Mouse (Mus musculus): ENCODE data around the gene Slc38a5. TPM values are rescaled to one million over a fixed set of nuclear protein-coding genes. Genes with fewer than 3 reads are reported as not detected.

Gene Slc38a5
- under 1 TPM in 1 of 2 experiments, not detected in 1; 0.27 TPM for total RNA-seq (2021)
- long read RNA-seq, experiment 1 = 0 reads
- long read RNA-seq, experiment 2 = 0 reads

DNA sequence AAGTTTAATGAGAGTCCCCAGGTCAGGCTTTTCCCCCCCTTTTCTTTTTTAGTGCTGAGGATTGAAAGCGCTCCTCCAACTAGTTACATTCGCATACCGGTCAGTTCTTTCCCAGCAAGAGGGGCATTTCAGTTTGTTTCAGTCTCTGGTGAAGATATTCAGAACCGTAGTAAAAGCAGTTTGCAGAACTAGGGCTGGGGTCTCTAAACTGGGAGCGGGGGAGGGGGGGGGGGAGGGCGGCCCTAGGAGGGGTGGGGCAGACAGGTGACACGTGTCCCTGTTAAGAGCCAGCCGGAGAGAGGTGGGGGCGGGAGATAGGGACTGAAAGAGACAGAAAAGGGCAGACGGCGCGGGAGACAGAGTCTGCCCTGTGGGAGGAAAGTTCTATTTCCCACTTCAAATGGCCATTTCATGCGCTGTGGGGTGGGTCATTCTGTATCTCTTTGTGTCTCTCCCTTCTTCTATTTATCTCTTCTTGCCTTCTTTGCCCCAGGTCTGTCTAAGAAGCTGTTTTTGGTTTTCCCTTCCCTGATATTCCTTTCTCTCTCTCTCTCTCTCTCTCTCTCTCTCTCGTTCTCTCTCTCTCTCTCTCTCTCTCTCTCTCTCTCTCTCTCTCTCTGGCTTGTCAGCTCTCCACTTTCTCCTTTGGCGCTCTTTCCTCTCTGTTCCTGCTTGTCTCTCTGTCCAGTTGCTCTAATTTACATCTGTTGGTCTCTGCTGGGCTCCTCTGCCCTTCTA, at the start of gene Slc38a5:
TSS of gene Slc38a5 (plus strand) at position 51 of the 738 bp plus-strand sequence.
- no peak for DNase-seq
- intact Hi-C loops (cut with DNase I; ENCODE audit: low total_unique reads) = no loop called here

DNA sequence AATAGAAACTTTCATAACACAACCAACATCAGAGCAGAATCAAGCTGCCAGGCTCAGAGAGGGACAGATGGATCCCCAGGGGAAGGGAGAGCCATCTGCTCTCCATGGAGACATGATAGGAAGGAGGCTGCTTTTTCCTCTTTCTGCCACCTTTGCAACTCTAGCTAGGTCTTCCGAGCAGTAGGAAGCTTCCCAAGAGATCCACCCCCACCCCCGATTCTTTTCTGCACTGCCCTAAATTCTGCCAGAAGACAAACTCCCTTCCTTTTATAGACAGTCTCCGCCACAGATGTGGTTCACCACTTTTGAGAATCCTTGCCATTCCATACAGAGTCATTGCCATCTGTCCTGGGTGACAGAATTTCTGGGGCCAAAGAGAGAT, 48.6 kb upstream of the Slc38a5 start:
- DNase-seq = no peak
- intact Hi-C loops (cut with DNase I; ENCODE audit: low total_unique reads) = no loop called here

- no peak for DNase-seq
- intact Hi-C loops (cut with DNase I; ENCODE audit: low total_unique reads) = no loop called here
These were observed 48.1 kb upstream of the Slc38a5 start for GRCm38 (mm10) chrX:8222678-8223421.

- intact Hi-C loops (cut with DNase I; ENCODE audit: low total_unique reads) = no loop called here
- DNase-seq = no peak
These were observed 47.5 kb upstream of the Slc38a5 start for GRCm38 (mm10) chrX:8223473-8223872.

- intact Hi-C loops (cut with DNase I; ENCODE audit: low total_unique reads) = no loop called here
- DNase-seq = no peak
These were observed 40.7 kb upstream of the Slc38a5 start for GRCm38 (mm10) chrX:8230272-8230671.

DNA sequence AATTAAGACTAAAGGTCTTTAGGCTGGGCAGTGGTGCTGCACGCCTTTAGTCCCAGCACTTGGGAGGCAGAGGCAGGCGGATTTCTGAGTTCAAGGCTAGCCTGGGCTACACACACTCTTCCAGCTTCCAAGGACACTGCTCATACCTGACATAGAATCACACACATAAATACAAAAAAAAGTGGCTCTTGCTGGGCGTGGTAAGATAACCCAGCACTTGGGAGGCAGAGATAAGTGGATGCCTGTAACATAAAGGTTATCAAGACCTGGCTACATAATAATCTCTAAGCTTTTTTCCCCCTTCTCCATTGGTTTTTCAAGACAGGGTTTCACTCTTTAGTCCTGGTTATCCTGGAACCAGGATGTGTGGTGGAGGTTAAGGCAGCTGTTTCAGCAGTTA, 37.3 kb upstream of the Slc38a5 start:
- DNase-seq = no peak
- intact Hi-C loops (cut with DNase I; ENCODE audit: low total_unique reads) = no loop called here

DNA sequence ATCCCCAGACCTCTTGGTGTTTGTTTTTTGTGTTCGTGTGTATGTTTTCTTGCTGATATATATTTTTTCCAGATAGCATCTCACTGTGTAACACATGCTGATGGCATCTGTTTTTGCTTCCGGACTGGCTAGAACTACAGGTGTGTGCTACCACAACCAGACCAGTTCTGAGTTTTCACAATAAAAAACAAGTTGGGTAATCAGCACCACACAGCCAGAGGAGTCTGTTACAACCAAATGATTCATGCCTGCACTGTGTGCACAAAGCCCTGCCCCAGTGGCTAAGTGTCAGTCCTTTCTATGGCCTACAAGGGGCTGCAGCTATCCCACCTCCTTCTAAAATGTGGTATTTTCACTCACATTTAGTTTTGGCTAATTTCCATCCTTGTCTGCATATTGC, 34.2 kb upstream of the Slc38a5 start:
- no peak for DNase-seq
- intact Hi-C loops (cut with DNase I; ENCODE audit: low total_unique reads) = no loop called here

- DNase-seq = no peak
- intact Hi-C loops (cut with DNase I; ENCODE audit: low total_unique reads) = no loop called here
These were observed 32.0 kb upstream of the Slc38a5 start for GRCm38 (mm10) chrX:8238804-8239395.

- intact Hi-C loops (cut with DNase I; ENCODE audit: low total_unique reads) = no loop called here
- DNase-seq = no peak
These were observed 23.3 kb upstream of the Slc38a5 start for GRCm38 (mm10) chrX:8247680-8248079.

DNA sequence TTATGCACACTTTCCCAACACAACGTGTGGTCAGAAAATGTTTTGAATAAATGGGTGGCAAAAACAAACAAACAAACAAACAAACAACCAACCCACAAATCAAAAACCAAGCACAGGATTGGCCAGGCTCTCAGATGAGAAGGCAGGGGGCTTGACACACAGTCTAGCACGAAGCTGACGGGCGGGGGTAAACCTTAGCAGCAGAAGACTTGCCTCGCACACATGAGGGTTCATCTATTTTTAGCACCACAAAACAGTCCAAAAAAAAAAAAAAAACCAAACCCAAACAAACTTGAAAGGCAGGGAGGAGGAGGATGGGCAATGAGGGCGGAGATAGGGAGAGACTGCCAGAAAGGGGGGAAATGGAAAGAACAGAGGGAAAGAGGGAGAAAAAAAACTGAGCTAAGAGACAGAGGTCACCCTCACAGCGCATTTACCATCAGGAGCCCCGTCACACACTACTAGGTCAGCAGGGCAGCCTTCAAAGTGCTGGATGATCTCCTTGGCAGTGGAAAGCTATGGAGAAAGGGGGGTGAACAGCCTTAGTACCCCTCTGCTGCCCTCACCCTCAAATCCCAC, 22.3 kb upstream of the Slc38a5 start:
- DNase-seq = no peak
- intact Hi-C loops (cut with DNase I; ENCODE audit: low total_unique reads) = no loop called here

DNA sequence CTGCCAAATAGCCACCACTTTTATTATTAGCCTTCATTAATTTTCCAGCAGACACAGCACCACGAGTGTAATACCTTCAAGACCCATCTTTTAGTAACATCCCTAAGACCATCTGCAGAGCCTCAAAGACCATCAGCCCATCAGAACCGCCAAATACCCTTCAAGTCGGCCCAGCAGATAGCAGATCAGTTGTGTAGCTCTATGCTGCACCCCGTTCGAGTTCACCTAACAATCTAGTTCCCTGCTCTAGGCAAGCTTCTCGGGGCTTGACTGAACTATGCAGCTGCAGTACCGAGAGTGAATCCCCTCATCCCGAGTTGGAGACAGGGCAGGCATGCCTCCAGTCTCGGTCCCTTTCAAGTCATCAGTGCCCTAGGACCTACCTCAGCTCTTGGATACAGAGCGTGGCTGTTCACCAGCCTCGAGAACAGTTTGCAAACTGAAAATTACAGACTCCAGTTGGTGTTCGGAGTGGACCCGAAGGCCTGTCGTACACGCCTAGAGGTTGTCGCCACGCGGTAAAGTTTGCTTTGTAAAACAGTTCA, 19.1 kb upstream of the Slc38a5 start:
- intact Hi-C loops (cut with DNase I; ENCODE audit: low total_unique reads) = no loop called here
- no peak for DNase-seq

GRCm38 (mm10) chrX:8252334-8253285, 18.3 kb upstream of the Slc38a5 start, which contains the start of gene Ftsj1:
TSS of gene Ftsj1 (minus strand) at chrX:8252406.
- DNase-seq = peak; percentile 67
- intact Hi-C loops (cut with DNase I; ENCODE audit: low total_unique reads) = no loop called here

DNA sequence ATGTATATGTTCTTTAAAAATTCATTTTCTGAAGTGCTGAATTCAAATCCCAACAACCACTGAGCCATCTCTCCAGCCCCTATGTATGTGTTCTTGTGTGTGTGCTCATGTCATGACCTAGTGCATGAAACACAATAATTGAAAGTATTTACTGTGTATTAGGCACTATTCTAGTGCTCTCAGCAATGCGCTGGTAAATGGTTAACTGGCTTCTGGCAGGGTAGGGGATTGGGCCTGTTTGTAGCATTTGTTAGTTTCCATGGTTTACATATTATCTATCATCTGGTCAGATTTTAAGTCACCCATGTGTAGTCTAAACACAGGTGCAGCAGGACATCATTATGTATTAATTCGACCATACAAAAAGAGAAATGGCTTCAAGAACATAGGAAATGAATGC, 17.2 kb upstream of the Slc38a5 start:
- intact Hi-C loops (cut with DNase I; ENCODE audit: low total_unique reads) = no loop called here
- no peak for DNase-seq

GRCm38 (mm10) chrX:8255807-8256206, 15.1 kb upstream of the Slc38a5 start:
- DNase-seq = no peak
- intact Hi-C loops (cut with DNase I; ENCODE audit: low total_unique reads) = no loop called here

DNA sequence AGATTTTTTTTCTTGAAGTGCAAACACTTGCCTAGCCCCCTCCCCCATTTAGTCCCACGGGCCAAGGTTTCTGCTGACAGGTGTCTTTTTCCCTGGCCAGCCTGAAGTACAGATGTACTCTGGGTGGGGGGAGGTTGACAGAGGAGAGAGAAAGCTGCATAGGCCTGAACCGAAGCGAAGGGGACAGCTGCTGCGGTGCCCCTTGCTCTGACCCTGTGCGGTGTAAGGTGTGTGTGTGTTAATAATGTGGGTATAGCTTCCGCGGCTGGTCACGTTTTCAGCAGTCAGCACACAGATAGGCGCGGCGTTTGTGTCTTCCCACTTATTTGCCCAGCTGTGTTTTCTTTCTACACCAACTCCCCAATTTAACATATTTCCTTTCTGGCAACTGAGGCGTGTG, 11.5 kb upstream of the Slc38a5 start:
- DNase-seq = no peak
- intact Hi-C loops (cut with DNase I; ENCODE audit: low total_unique reads) = no loop called here

DNA sequence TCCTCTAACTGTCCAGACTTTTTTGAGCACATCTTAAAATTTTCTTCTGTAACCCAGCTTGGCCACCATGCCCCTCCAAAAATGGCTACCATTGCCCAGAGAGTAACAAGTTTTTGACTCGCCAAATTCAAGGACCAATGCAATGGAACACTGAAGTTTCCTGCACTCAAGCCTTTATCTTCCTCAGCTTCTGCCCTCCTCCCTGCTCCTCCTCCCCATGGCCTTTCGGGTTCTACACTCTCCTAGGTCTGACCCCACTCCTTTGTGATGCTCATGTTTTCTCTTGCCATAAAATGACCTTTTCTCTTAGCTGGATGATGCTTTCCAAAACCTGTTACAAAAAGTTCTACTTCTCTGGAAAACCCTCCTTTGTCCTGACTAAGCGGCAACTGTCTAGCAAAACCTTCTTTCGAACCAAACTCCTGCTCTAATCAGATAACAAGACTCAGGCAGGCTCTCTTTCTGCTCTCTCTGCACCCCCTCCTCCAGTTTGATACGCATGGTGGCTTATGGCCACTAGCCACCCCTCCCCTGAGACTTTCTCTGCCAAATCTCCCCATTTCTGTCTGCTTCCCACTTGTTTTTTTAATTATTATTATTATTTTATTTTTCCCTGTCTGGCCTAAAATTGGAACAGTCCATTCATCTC, 7.7 kb upstream of the Slc38a5 start:
- intact Hi-C loops (cut with DNase I; ENCODE audit: low total_unique reads) = no loop called here
- no peak for DNase-seq

GRCm38 (mm10) chrX:8264222-8264621, 6.7 kb upstream of the Slc38a5 start:
- intact Hi-C loops (cut with DNase I; ENCODE audit: low total_unique reads) = no loop called here
- no peak for DNase-seq

DNA sequence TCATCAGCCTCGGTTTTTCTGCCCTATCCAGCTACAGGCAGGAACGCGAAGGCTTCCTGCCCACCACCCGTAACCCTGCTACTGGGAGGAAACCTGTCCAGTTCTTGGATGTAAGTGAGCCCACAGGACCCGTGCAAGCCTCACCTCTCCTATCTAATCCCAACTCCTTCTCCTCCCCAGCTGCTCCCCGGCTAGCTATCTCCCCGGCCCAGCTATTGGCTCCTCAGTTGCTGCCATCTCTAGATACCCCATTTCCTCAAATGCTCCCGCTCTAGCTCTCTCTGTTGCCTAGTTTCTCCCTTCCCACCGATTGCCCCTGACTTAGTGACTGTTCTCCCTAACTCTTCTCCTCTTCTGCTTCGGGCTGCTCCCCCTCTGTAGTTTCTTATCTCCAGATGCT, 1.1 kb downstream of the Slc38a5 start:
- intact Hi-C loops (cut with DNase I; ENCODE audit: low total_unique reads) = no loop called here
- DNase-seq = no peak
